Mouse (Mus musculus) spleen, postnatal 0 days (tissue): Measurements from ENCODE around the gene Gm20865. TPM values are rescaled to one million over a fixed set of nuclear protein-coding genes. Genes with fewer than 3 reads are reported as not detected.

Experiments
- polyA plus RNA-seq: library from polyadenylated mRNA; unstranded; fragments of >200 nt; fragmentation: Nextera tagmentation; extraction: Ambion mirVana; gene quantifications from 2 replicates; pipeline ENCODE4 v1.2.1, GENCODE M21; 2015

Gm20865 gene
- polyA plus RNA-seq = not detected in 2 replicates

GRCm38 (mm10) chrY:21241275-21241674 lies at the start of gene Gm20865:
TSS of gene Gm20865 (plus strand) at chrY:21241575.

Other genes starting within 250 kb of the Gm20865 start
- gene Gm29866, start 247.9 kb upstream of the Gm20865 start, polyA plus RNA-seq = not detected in 2 replicates
- not detected in 2 replicates for gene Gm20909, start 77.0 kb upstream of the Gm20865 start, polyA plus RNA-seq